Mouse (Mus musculus) frontal cortex, postnatal 36 days (tissue): ENCODE measurements around the gene 1700010B08Rik.

ENCODE experiments used
- DNase-seq, 2 experiments: peaks; one replicate each; pipeline ENCODE4 v3.0.0; 2022; ENCODE audit warnings: low spot score in 2 of 2

1700010B08Rik gene

DNA sequence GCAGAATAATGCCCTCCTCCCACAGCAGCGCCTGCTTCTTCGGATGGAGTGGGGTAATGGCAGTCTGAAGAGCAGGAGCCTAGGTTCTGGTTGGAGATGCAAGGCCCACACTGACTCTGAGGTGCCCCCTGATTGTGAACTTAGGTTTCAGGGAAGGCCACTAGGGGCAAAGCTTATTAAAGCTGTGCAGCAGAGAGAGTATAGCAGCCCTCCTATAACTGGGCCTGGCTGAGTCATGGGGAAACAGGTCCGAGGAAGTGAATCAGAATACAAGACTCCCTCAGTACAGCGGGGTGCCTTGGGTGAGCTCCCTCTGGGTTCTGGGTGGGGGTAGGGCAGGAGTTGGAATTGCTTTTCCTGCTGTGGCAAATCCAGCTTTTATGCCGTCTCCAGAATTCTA is 51.4 kb downstream of the 1700010B08Rik start:
- DNase-seq = no peak
